Mouse (Mus musculus): ENCODE measurements at regions not wholly inside any gene's neighbourhood (a gene's known extent, or its start where the extent isn't known, plus 50 kb on each side); places are given as distances from the start of the nearest gene placed in this dataset.

DNA sequence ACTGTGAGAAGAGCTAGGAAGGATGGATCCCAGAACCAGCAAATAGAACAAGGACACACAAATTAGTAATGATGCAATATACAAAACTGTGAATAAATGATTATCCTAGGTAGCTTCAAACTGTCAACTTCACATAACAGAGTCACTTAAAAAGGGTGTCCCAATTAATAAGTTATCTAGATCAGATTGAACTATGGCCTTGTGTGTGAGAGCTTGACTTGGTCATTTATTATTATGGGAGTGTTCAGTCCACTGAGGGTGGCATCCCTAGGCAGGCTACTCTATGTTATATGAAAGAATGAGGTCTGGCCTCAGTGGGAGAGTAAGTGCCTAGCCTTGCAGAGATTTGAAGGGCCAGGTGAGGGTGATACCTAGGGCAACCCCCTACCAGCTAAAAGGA, 104.4 kb upstream of the Chl1 start:
- no peak for DNase-seq (ENCODE audit: low read depth, low spot score)

DNA sequence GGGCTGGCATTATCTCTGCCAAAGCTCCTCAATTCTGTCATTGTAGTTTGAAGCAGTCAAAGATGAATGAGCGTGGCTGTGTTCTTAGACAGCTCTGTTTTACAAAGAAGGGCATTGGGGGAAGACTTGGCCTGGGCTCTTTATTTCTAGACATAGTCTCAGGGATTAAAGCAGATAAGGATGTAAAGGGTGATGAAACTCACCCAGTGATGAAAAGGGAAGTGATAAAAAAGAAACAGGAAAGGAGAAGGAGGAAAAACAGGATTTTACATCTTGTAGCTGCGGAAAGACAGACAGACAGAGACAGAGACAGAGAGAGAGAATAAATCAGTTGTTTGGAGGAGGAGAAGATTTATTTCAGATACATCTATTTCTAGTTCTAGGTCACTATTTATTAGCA, 95.5 kb upstream of the Chl1 start:
- DNase-seq (ENCODE audit: low read depth, low spot score): no peak

DNA sequence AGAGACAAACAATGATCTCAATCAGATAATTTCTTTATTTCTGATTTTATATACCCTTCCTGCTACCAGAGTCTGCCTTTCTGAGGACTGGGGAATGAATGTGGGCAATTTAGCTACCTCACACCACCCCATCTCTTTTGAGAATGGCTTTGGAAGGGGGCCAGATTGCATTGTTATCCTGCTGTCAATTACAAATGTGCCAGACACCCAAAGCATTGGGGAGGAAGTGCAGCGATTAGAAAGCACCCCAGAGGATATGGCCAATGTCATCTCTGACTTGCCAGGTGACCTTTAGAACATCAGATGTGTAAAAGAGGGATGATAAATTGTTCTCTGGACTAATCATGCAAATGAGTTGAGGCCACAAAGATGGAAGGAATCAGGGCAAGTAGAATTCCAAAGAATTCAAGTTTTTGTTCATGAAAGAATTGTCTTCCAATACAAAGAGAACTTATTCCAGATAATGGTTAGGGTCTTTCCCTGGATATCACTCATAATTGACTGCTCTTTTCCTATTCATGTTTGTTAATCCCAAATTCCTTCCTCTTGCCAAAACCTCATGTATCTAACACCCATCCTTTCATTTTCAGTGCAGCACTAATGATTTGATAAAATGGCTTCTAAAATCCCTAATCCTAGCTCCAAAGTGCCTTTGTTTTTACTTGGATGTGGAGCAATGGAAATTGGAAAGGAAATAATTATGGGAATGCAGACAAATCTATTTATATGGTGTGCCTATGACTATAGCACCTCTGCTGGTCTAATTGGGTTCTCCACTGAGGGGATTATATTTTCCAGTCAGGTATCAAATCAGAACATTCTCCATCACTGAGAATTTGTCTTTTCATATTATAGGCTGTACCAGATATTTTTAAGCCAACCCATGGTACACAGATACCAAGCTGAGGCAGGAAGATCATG, 89.1 kb upstream of the Chl1 start:
- DNase-seq (ENCODE audit: low read depth, low spot score): no peak

DNA sequence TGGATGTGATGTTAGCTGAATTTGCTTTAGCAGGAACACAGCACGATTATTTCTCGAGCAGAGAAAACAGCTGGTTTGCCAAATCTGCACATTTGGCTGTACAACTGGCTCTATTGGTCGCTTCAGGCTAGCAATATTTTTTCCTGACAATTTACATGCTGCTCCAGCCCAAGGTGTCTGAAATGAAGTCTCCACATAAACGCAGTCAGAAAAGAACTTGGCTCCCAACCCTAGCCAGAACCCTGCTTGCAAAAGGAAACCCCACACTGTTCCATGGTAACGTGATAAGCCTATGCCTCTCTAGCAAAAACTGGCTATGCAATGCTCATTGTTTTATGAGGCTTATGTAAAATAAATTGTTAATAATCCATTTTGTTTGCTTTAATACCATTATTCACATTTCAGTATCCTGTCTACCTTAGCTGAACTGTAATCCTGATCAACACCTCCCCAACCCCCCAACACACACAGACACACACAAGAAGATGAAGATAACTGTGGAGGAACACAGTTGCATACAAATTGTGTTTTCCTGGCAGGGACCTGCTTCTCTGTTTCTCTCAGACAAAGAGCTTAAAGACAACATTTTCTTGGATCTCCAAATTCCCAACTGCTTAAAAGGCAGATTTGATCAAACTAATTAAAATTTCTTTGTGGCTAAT, 79.3 kb upstream of the Chl1 start:
- no peak for DNase-seq (ENCODE audit: low read depth, low spot score)

DNA sequence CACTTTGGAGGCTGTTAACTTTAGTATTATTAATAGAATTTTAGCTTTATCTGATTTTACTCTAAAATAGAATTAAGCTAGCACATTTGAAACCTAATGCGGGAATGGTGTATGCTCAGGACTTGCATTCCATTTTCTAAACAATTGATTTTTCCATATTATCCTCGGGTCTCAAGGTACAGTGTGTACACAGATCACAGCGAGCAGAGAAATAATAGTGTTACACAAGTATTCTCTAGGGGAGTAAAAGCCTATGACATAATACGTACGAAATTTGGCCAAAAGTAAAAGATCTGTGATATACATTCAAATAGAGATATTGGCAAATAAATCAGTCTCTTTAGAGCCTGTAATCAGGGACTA, 78.8 kb upstream of the Chl1 start:
- DNase-seq (ENCODE audit: low read depth, low spot score): no peak
